Mouse (Mus musculus) frontal cortex, postnatal 14 days (tissue): ENCODE data around the gene Vwa2.

Experiments
- DNase-seq, 2 experiments: peaks; one replicate each; pipeline ENCODE4 v3.0.0; 2022; ENCODE audit warnings: low spot score in 2 of 2

The Vwa2 gene

DNA sequence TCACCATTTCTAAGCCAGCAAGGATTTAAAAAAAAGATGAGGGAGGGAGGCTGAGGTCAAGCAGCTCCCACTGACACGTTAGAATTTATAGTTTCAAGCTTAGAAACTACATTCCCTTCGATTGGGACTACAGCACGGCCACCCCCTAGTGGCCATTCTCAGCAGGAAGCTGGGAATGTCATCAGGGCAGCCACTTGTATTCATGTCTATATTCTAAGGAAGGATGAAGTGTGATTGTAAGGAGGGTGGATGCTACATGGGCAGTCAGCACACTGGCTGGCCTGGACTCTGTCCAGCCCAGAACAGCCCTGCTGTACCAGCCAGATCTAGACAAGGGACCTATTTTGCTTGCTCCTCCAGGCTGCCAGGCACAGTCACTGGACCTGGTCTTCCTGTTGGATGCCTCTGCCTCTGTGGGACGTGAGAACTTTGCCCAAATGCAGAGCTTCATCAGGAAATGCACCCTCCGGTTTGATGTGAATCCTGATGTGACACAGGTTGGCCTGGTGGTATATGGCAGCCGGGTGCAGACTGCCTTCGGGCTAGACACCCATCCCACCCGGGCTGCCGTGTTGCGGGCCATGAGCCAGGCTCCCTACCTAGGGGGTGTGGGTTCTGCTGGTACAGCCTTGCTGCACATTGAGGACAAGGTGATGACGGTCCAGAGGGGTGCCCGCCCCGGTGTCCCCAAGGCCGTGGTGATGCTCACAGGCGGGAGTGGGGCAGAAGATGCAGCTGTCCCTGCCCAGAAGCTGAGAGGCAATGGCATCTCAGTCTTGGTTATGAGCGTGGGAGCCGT, 34.6 kb downstream of the Vwa2 start:
- DNase-seq, result peak; percentile 29 to 38

DNA sequence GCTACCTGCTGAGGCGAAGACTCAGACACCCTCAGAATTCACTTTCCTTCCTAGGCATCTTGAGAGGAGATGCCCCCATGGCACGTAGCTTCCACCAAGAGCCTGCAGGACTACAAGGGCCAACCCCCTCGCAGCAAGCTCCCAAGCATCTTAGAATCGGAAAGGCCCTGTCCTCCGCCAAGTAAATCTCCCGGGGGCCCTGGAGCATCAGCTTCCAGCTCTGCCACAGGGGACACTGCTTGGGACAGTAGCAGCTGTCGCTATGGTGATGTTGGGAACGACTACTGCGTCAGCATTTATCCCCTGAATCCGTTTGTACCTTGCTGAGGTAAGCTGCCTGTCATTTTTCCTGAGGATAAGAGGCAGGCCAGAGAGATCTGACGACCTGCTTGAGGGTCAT, 36.5 kb downstream of the Vwa2 start:
- DNase-seq, result no peak

- DNase-seq, result no peak
These were observed 39.7 kb downstream of the Vwa2 start for GRCm38 (mm10) chr19:56913761-56914160.

GRCm38 (mm10) chr19:56914658-56915057, 40.6 kb downstream of the Vwa2 start:
- no peak for DNase-seq

DNA sequence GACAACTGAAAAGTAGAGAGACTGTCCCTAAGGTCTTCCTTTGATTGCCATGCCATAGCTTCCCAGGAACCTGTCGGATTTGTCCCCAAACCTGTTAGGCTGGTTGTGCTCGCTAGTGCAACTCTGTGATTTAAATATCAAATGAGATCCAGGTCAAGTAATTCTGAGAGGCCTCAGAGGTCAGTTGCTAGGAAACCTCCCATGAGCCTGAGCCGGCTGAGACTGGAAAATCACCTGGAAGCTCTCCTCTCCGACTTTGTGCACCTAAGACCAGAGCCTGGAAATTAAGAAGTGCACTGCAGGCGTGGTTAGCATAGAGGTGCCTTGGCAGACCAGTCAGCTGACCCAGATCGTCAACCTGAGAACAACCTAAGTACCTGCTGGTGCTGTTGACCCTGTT, 41.0 kb downstream of the Vwa2 start:
- no peak for DNase-seq

DNA sequence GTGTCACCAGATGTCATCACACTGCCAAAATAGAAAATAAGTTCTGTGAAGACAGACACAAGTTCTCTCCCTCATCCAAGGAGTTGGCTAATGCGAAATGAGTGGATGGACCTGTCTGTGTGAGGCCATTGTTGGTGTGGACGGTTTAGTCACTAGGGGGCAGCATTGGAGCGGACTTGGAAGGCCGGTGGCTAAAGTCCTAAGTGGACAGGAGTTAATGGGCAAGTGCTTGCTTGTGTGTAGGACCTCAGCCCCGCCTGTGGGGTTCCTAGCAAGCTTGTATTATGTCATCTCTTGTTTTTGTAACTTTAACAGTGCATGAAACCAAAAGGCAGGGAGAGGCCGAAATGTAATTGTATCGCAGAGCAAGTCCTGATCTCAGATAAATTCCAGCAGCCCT, 45.6 kb downstream of the Vwa2 start:
- DNase-seq, result peak; percentile 38 to 78

DNA sequence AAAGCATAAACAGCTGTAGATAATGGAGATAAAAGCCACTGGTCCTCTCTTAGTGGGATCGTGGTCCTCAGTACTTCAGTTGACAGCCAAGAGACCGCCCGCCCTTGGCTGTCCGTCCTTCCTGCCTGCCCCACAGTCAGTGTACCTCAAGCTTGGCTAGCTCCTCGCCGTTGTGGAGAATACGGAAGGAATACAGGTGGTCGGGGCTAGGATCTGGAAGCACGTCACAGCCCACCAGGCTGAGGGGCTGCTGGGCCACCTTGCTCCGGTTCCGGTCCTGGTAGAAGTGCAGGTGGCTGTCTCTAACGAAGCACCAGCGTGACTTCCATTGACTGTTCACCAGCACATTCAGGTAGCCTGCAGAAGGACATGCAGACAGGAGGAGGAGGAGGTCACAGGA, 46.2 kb downstream of the Vwa2 start:
- no peak for DNase-seq

- no peak for DNase-seq
These were observed 47.7 kb downstream of the Vwa2 start for GRCm38 (mm10) chr19:56921744-56922143.

- DNase-seq, result no peak
These were observed 55.3 kb downstream of the Vwa2 start for GRCm38 (mm10) chr19:56929392-56929791.

- DNase-seq, result no peak
These were observed 56.0 kb downstream of the Vwa2 start for GRCm38 (mm10) chr19:56930029-56930428.

- DNase-seq, result no peak
These were observed 59.8 kb downstream of the Vwa2 start for GRCm38 (mm10) chr19:56933800-56934199.

GRCm38 (mm10) chr19:56935111-56935510, 61.1 kb downstream of the Vwa2 start:
- DNase-seq, result no peak

DNA sequence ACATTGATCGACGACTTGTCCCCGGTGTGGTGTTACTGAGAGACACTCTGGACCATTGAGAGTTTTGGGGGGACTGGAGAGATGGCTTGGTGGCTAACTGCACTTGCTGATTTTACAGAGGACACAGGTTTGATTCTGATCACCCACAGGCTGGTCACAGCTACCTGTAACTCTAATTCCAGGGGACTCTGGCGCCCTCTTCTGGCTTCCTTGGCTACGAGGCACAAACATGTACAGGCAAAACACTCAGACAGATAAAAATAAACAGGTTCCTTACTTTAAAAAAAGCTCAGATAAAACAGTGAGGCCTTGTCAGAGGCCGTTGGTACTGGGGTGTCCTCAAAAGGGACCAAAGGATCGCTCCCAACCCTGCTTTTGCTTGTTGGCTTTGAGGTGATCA, 61.7 kb downstream of the Vwa2 start:
- DNase-seq, result no peak

- no peak for DNase-seq
These were observed 62.2 kb downstream of the Vwa2 start for GRCm38 (mm10) chr19:56936253-56936652.

GRCm38 (mm10) chr19:56937911-56938310, 63.9 kb downstream of the Vwa2 start:
- DNase-seq, result no peak

- DNase-seq, result no peak
These were observed 65.8 kb downstream of the Vwa2 start for GRCm38 (mm10) chr19:56939826-56940225.

DNA sequence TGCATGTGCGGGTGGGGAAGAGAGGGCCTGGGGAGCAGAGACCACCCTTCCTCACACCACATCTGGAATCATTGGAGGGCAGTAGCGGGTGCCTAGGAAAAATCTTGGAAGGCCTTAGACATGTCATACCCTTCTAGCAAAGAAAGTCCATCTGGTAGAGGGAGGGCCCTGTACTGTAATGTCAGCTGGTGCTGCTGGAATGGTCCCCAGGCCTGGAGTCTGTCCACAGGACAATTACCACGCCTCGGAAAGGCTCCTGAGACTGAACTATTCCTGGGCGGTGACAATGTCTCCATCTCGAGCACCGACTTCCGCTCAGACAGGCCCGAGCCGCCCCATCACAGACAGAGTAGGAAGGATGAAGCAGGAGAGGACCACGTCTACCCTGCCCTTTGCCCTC, 66.5 kb downstream of the Vwa2 start:
- DNase-seq, result no peak

DNA sequence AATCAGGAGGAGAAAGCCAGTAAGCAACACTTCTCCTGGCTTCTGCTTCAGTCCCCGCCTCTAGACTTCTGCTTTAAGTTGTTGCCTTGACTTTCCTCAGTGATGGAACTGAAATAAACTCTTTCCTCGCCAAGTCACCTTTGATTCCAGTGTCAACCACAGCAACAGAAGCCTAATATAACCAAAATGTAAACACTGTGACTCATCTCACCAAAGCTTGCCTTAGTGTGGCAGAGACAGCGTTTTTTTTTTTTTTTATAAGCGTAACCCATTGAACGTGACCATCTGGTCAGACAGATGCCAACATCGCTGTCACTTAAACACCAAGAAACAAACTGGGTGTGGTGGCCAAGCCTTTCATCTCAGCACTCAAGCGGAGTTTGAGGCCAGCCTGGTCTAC, 68.2 kb downstream of the Vwa2 start:
- DNase-seq, result no peak

GRCm38 (mm10) chr19:56944211-56944610, 70.2 kb downstream of the Vwa2 start:
- DNase-seq, result no peak

DNA sequence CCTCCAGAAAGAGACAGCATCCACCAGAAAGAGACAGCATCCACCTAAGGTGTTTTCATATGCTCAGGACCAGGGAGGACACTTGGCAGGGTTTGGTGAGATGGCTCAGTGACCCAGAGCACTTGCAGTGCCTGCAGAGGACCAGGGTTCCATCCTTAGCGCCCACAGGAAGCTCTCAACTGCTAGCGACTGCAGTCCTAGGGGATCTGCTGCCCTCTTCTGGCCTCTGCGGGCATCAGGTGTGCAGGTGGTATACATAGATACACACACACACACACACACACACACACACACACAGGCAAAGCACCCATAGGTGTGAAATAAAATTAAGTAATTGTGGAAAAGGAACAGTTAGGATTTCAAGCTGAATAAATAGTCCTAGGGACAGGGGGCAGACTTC, 70.8 kb downstream of the Vwa2 start:
- DNase-seq, result no peak

- DNase-seq, result no peak
These were observed 71.6 kb downstream of the Vwa2 start for GRCm38 (mm10) chr19:56945621-56946020.

GRCm38 (mm10) chr19:56946277-56946676, 72.2 kb downstream of the Vwa2 start:
- DNase-seq, result no peak

GRCm38 (mm10) chr19:56946727-56947126, 72.7 kb downstream of the Vwa2 start:
- no peak for DNase-seq
